Mouse (Mus musculus) erythroid progenitor cell, adult 5-6 weeks (primary cell): ENCODE results near the gene Eef1g. TPM values are rescaled to one million over a fixed set of nuclear protein-coding genes. Genes with fewer than 3 reads are reported as not detected.
"Not testable (repeated sequence)": the region's sequence is repeated elsewhere in the genome, so short reads cannot be mapped to it uniquely, and the experiment has no call there.

Experiments used
- ATAC-seq: replicated peaks from 2 replicates; pipeline ENCODE4 v1.8.0; 2016; ENCODE audit warnings: moderate number of reproducible peaks, mild to moderate bottlenecking, moderate TSS enrichment, inconsistent platforms; ENCODE audit not compliant: poor library complexity, low FRiP score, severe bottlenecking
- total RNA-seq, 2 experiments: library from RNA; stranded (forward) in 1 of 2; stranded (reverse) in 1 of 2; fragments of 150-400 nt in 1 of 2; fragments of 186-747, 209-891 nt in 1 of 2; gene quantifications; 2 replicates each; pipeline versions ENCODE4 v1.2.3 to v1.2.4; 2015 to 2017; ENCODE audit warnings: low replicate concordance in 2 of 2

The Eef1g gene
- total RNA-seq, 2 experiments from 2014 or later = 92.0 to 198 TPM

GRCm38 (mm10) chr19:8998546-8998945 is 31.7 kb downstream of the Eef1g start:
- ATAC-seq = no peak

- no peak for ATAC-seq
Observed at GRCm38 (mm10) chr19:8999223-8999622, 32.4 kb downstream of the Eef1g start.

- ATAC-seq = not testable (repeated sequence)
Observed at GRCm38 (mm10) chr19:9006915-9007314, 40.1 kb downstream of the Eef1g start.

DNA sequence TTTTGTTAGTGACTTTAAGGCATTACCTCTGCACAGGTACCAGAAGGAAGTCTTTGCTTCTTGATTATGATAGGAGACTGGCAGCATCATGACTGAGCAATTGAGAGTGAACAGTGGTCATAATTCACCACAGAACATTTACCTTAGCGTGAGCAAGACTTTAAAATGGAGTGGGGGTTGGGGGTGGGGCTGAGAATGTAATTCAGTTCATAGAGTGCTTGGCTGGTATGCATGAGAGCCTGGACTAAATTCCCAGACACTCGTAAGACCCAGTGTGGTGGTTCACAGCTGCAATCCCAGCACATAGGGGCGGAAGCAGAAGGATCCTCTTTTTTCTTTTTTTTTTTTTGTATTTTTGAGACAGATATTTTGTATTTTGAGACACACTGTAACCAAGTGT is 52.5 kb downstream of the Eef1g start:
- no peak for ATAC-seq

DNA sequence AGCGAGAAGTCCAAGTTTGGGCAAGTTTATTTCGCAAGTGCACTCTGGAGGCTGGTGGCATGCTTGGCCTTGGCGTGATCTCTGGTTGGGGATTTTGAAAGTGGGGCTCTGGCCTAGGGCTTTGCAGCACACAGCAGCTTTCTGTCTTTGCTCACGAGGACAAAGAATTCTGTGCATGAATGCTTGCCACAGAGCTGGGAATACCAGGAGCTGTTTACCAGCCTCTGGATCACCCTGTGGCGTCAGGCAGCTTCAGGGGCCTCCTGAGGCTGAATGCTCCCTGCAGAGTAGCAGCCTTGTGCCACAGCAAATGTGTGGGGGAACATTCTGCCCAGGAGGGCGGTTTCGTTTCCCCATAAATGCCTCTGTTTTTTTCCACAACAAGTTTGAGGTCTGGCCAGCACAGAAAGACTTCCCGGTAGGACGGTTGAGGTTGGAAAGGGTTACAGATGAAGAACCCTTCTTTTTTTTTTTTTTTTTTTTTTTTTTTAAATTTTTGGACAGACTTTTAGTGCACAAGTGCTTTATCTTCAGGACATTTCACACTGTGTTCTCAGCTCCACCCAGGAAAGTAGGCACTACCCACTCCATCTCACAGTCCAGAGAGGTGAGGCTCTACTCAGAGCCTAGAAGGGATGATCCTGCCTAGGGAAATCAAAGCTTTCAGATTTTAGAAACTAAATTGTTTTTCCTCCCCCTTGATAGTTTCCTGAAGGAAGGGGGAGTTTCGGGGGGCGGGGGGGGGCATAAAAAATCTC is 56.4 kb downstream of the Eef1g start:
- no peak for ATAC-seq

DNA sequence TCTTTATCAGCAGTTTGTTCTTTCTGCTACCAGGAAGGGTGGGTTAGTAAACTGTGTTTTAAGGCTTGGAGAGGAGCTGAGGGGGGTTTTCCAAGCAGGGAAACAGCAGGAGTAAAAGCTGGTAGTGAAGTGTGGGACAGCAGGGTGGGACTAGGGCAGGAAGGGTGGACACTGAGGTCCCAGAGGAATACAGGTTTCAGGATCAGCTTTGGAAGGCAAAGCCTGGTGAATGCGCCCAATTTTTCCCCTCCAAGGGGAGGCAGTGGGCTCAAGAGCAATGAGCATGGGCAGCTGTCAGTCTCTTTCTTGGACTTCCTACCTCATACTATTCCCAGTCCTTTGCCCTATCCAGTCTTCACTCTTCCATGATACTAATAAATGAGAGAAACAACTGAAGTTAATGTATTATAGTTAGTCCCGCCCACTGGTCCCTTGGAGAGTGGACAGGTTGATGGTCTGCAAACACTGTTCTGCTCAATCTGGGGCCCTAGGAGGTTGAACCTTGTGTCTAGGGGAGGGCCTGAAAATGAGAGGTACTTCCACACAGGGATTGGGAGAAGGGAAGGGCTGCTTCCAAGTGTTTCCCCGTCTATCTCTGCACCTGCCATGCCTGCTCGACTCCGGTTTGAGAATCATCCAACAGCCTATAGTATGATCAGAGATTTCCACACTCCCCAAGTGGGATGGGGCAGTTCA is 58.9 kb downstream of the Eef1g start:
- ATAC-seq = no peak

- no peak for ATAC-seq
Observed at GRCm38 (mm10) chr19:9026634-9027033, 59.8 kb downstream of the Eef1g start.

GRCm38 (mm10) chr19:9027795-9028194 is 61.0 kb downstream of the Eef1g start:
- ATAC-seq = no peak

Other genes with a start within 250 kb of the Eef1g start
Only the 30 nearest of the 32 such genes appear.
- not detected in 2 replicates for gene 1700092M07Rik, start 226.3 kb upstream of the Eef1g start, total RNA-seq (2015; ENCODE audit: low replicate concordance)
- gene 1700092M07Rik, start 226.3 kb upstream of the Eef1g start, total RNA-seq (2017; ENCODE audit: low replicate concordance) = not detected in 2 replicates
- 67.0 and 97.7 TPM in 2 replicates for gene Stx5a, start 225.6 kb upstream of the Eef1g start, total RNA-seq (2015; ENCODE audit: low replicate concordance)
- gene Stx5a, start 225.6 kb upstream of the Eef1g start, total RNA-seq (2017; ENCODE audit: low replicate concordance) = 119 and 128 TPM in 2 replicates
- 462 and 487 TPM in 2 replicates for gene Nxf1, start 210.0 kb upstream of the Eef1g start, total RNA-seq (2015; ENCODE audit: low replicate concordance)
- gene Nxf1, start 210.0 kb upstream of the Eef1g start, total RNA-seq (2017; ENCODE audit: low replicate concordance) = 79.9 and 80.3 TPM in 2 replicates
- gene Tmem223, start 196.0 kb upstream of the Eef1g start, total RNA-seq (2015; ENCODE audit: low replicate concordance) = 25.9 and 40.7 TPM in 2 replicates
- gene Tmem223, start 196.0 kb upstream of the Eef1g start, total RNA-seq (2017; ENCODE audit: low replicate concordance) = 11.0 and 21.9 TPM in 2 replicates
- gene Tmem179b, start 192.6 kb upstream of the Eef1g start, total RNA-seq (2015; ENCODE audit: low replicate concordance) = 80.7 and 134 TPM in 2 replicates
- 66.6 and 95.1 TPM in 2 replicates for gene Tmem179b, start 192.6 kb upstream of the Eef1g start, total RNA-seq (2017; ENCODE audit: low replicate concordance)
- 6.7 and 24.1 TPM in 2 replicates for gene Taf6l, start 180.6 kb upstream of the Eef1g start, total RNA-seq (2015; ENCODE audit: low replicate concordance)
- 10.5 and 10.9 TPM in 2 replicates for gene Taf6l, start 180.6 kb upstream of the Eef1g start, total RNA-seq (2017; ENCODE audit: low replicate concordance)
- 49.0 and 51.2 TPM in 2 replicates for gene Polr2g, start 168.5 kb upstream of the Eef1g start, total RNA-seq (2015; ENCODE audit: low replicate concordance)
- 16.5 and 25.8 TPM in 2 replicates for gene Polr2g, start 168.5 kb upstream of the Eef1g start, total RNA-seq (2017; ENCODE audit: low replicate concordance)
- gene Zbtb3, start 164.5 kb upstream of the Eef1g start, total RNA-seq (2015; ENCODE audit: low replicate concordance) = not detected in 2 replicates
- 1.3 TPM in 1 of 2 replicates, not detected in the other for gene Zbtb3, start 164.5 kb upstream of the Eef1g start, total RNA-seq (2017; ENCODE audit: low replicate concordance)
- gene Ttc9c, start 147.7 kb upstream of the Eef1g start, total RNA-seq (2015; ENCODE audit: low replicate concordance) = 55.8 and 56.6 TPM in 2 replicates
- 59.4 and 73.3 TPM in 2 replicates for gene Ttc9c, start 147.7 kb upstream of the Eef1g start, total RNA-seq (2017; ENCODE audit: low replicate concordance)
- gene Hnrnpul2, start 147.0 kb upstream of the Eef1g start, total RNA-seq (2015; ENCODE audit: low replicate concordance) = 54.9 and 64.2 TPM in 2 replicates
- gene Hnrnpul2, start 147.0 kb upstream of the Eef1g start, total RNA-seq (2017; ENCODE audit: low replicate concordance) = 154 and 160 TPM in 2 replicates
- gene AC129217.1, start 137.3 kb upstream of the Eef1g start, total RNA-seq (2015; ENCODE audit: low replicate concordance) = not detected in 2 replicates
- gene AC129217.1, start 137.3 kb upstream of the Eef1g start, total RNA-seq (2017; ENCODE audit: low replicate concordance) = 9.5 and 15.5 TPM in 2 replicates
- gene Bscl2, start 129.6 kb upstream of the Eef1g start, total RNA-seq (2015; ENCODE audit: low replicate concordance) = 33.9 and 36.0 TPM in 2 replicates
- 20.2 and 27.1 TPM in 2 replicates for gene Bscl2, start 129.6 kb upstream of the Eef1g start, total RNA-seq (2017; ENCODE audit: low replicate concordance)
- not detected in 2 replicates for gene Gng3, start 127.8 kb upstream of the Eef1g start, total RNA-seq (2015; ENCODE audit: low replicate concordance)
- gene Gng3, start 127.8 kb upstream of the Eef1g start, total RNA-seq (2017; ENCODE audit: low replicate concordance) = not detected in 2 replicates
- gene Lrrn4cl, start 116.3 kb upstream of the Eef1g start, total RNA-seq (2015; ENCODE audit: low replicate concordance) = 1.7 TPM in 1 of 2 replicates, not detected in the other
- 0.39 TPM in 1 of 2 replicates, not detected in the other for gene Lrrn4cl, start 116.3 kb upstream of the Eef1g start, total RNA-seq (2017; ENCODE audit: low replicate concordance)
- 46.1 and 49.9 TPM in 2 replicates for gene Ubxn1, start 95.5 kb upstream of the Eef1g start, total RNA-seq (2015; ENCODE audit: low replicate concordance)
- gene Ubxn1, start 95.5 kb upstream of the Eef1g start, total RNA-seq (2017; ENCODE audit: low replicate concordance) = 73.1 and 101 TPM in 2 replicates
- 8.8 and 23.1 TPM in 2 replicates for gene Uqcc3, start 86.1 kb upstream of the Eef1g start, total RNA-seq (2015; ENCODE audit: low replicate concordance)
- 7.8 TPM in 1 of 2 replicates, not detected in the other for gene Uqcc3, start 86.1 kb upstream of the Eef1g start, total RNA-seq (2017; ENCODE audit: low replicate concordance)
- 36.4 and 44.9 TPM in 2 replicates for gene Lbhd1, start 83.3 kb upstream of the Eef1g start, total RNA-seq (2015; ENCODE audit: low replicate concordance)
- gene Lbhd1, start 83.3 kb upstream of the Eef1g start, total RNA-seq (2017; ENCODE audit: low replicate concordance) = 6.4 and 9.9 TPM in 2 replicates
- not detected in 2 replicates for gene Gm49403, start 83.1 kb upstream of the Eef1g start, total RNA-seq (2015; ENCODE audit: low replicate concordance)
- gene Gm49403, start 83.1 kb upstream of the Eef1g start, total RNA-seq (2017; ENCODE audit: low replicate concordance) = not detected in 2 replicates
- 11.5 and 13.4 TPM in 2 replicates for gene 1810009A15Rik, start 78.2 kb upstream of the Eef1g start, total RNA-seq (2015; ENCODE audit: low replicate concordance)
- 7.0 and 32.0 TPM in 2 replicates for gene 1810009A15Rik, start 78.2 kb upstream of the Eef1g start, total RNA-seq (2017; ENCODE audit: low replicate concordance)
- not detected in 2 replicates for gene Gm49416, start 78.1 kb upstream of the Eef1g start, total RNA-seq (2015; ENCODE audit: low replicate concordance)
- gene Gm49416, start 78.1 kb upstream of the Eef1g start, total RNA-seq (2017; ENCODE audit: low replicate concordance) = not detected in 2 replicates
- 10.1 and 14.3 TPM in 2 replicates for gene Ints5, start 74.0 kb upstream of the Eef1g start, total RNA-seq (2015; ENCODE audit: low replicate concordance)
- 7.1 and 7.6 TPM in 2 replicates for gene Ints5, start 74.0 kb upstream of the Eef1g start, total RNA-seq (2017; ENCODE audit: low replicate concordance)
- gene Ganab, start 69.0 kb upstream of the Eef1g start, total RNA-seq (2015; ENCODE audit: low replicate concordance) = 71.0 and 83.0 TPM in 2 replicates
- 31.9 and 43.0 TPM in 2 replicates for gene Ganab, start 69.0 kb upstream of the Eef1g start, total RNA-seq (2017; ENCODE audit: low replicate concordance)
- gene B3gat3, start 46.7 kb upstream of the Eef1g start, total RNA-seq (2015; ENCODE audit: low replicate concordance) = 16.2 and 28.1 TPM in 2 replicates
- gene B3gat3, start 46.7 kb upstream of the Eef1g start, total RNA-seq (2017; ENCODE audit: low replicate concordance) = 13.8 and 21.3 TPM in 2 replicates
- not detected in 2 replicates for gene Rom1, start 37.7 kb upstream of the Eef1g start, total RNA-seq (2015; ENCODE audit: low replicate concordance)
- gene Rom1, start 37.7 kb upstream of the Eef1g start, total RNA-seq (2017; ENCODE audit: low replicate concordance) = not detected in 2 replicates
- gene Eml3, start 37.5 kb upstream of the Eef1g start, total RNA-seq (2015; ENCODE audit: low replicate concordance) = 6.5 and 9.6 TPM in 2 replicates
- gene Eml3, start 37.5 kb upstream of the Eef1g start, total RNA-seq (2017; ENCODE audit: low replicate concordance) = 7.1 and 14.0 TPM in 2 replicates
- gene Mta2, start 25.2 kb upstream of the Eef1g start, total RNA-seq (2015; ENCODE audit: low replicate concordance) = 59.9 and 70.3 TPM in 2 replicates
- 84.2 and 125 TPM in 2 replicates for gene Mta2, start 25.2 kb upstream of the Eef1g start, total RNA-seq (2017; ENCODE audit: low replicate concordance)
- gene Tut1, start 13.2 kb upstream of the Eef1g start, total RNA-seq (2015; ENCODE audit: low replicate concordance) = 0.84 and 3.2 TPM in 2 replicates
- 3.7 and 4.4 TPM in 2 replicates for gene Tut1, start 13.2 kb upstream of the Eef1g start, total RNA-seq (2017; ENCODE audit: low replicate concordance)
- 13.0 and 13.8 TPM in 2 replicates for gene Ahnak, start 22.2 kb downstream of the Eef1g start, total RNA-seq (2015; ENCODE audit: low replicate concordance)
- 13.3 and 15.7 TPM in 2 replicates for gene Ahnak, start 22.2 kb downstream of the Eef1g start, total RNA-seq (2017; ENCODE audit: low replicate concordance)
- gene Scgb1a1, start 120.9 kb downstream of the Eef1g start, total RNA-seq (2015; ENCODE audit: low replicate concordance) = not detected in 2 replicates
- gene Scgb1a1, start 120.9 kb downstream of the Eef1g start, total RNA-seq (2017; ENCODE audit: low replicate concordance) = not detected in 2 replicates
- 6.5 and 13.0 TPM in 2 replicates for gene Asrgl1, start 168.6 kb downstream of the Eef1g start, total RNA-seq (2015; ENCODE audit: low replicate concordance)
- 3.7 and 4.5 TPM in 2 replicates for gene Asrgl1, start 168.6 kb downstream of the Eef1g start, total RNA-seq (2017; ENCODE audit: low replicate concordance)